Mouse (Mus musculus) hindlimb bud, embryonic 11.5 days (tissue): ENCODE measurements around the gene Cmtm8.

ENCODE experiments used
- DNase-seq: peaks from one replicate; pipeline ENCODE4 v3.0.0-alpha.2; 2012; ENCODE audit warnings: low read depth, low spot score; ENCODE audit errors: extremely low spot score

Cmtm8 gene

DNA sequence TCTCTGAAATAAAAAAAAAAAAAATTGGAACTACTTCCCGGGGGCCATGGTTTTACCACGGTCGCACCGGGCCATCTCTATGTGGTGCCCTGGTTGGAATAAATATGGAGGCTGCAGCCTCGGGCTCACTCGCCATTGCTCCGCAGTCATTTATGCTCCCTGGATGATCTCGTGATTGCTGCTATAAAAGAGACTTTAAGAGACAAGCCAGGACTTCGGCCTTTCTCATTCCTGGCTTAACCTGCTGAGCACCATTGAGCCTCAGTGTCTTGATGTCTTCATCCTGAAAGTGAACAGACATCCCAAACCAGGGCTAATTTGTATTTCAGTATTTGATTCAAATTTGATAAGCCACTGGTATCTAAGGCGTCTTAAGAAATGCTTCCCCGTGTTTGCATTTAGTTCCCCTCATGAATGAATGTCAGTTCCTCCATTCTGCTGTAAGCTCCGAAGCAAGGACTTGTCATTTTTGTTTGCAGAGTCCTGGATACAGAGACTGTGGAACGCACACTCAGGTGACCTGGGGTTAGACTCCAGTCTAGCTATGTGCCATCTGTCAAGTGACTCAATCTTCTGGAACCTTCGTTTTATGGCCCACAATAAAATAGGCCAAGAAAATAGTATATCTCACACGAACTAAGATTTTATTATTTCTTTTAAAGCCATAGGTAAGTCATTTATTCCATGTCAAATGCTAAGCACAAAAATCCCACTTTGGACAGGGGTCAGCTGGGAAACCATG, 22.2 kb downstream of the Cmtm8 start:
- no peak for DNase-seq

DNA sequence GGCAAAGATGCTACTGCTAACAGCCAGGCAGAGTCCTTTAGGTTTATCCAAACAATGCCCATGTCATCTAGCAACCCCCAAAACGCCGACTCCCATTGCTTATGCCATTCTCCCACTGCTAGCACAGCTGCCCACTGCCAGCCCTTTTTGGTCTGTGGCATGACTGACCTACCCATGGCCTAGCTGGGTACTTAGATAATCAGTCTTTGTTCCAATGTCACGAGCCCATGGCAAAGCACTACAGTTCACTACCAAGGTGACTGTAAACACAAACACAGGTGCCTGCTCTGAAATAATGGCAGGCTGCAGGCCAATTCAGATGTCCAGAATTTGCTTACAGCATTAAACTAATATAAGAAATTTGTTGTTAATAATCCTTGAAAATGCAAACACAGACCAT, 25.0 kb downstream of the Cmtm8 start:
- DNase-seq: no peak

DNA sequence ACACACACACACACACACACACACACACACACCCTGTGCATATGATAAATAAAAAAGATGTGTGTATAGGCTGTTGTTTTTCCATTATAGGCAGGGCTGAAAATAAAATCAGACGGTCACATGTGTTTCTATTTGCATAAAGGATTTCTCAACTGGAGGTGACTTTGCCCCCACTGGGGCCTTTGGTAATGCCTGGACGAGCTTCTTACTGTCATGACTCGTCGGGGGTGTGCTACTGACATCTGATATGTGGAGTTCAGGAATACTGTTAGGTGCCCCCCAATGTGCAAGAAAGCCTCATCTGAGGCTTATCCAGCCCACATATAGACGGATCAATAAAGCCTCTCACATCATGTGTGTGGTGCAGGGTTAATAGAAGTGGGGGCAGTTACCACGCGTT, 26.9 kb downstream of the Cmtm8 start:
- no peak for DNase-seq

DNA sequence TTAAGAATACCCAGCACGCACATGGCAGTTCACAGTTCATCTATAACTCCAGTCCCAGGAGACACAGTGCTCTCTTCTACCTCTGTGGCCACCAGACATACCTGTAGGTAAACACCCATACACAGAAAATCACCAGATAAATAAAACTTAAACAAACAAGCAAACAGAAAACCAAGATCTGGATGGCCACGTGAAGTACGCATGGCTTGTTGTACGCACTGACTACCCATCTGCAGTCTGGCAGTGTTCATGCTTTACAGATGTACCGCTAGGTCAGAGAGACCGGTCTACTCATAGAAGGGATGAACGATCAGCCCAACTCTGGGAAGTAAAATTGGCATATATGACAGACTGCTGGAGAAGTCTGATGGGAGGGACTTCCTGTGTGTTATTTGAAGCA, 27.8 kb downstream of the Cmtm8 start:
- DNase-seq: no peak

DNA sequence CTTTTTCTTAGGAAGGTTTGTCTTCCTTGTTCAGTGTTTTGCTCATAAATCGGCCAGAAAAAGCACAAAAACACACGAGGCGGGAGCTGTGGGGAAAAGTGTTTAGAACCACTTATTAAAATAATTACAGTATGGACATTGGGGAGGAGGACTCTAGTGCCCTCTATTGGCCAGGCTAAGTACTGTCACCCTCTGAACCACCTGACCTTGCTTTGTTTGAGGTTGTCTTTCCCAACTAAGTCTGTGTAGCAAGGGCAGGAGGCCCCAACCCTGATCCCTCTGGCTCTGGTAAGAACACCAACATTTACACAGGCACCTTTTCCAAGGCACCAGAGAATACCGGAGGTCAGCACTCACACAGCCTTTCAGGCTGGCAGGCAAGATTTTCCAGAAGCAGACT, 28.6 kb downstream of the Cmtm8 start:
- peak; percentile 30 for DNase-seq

DNA sequence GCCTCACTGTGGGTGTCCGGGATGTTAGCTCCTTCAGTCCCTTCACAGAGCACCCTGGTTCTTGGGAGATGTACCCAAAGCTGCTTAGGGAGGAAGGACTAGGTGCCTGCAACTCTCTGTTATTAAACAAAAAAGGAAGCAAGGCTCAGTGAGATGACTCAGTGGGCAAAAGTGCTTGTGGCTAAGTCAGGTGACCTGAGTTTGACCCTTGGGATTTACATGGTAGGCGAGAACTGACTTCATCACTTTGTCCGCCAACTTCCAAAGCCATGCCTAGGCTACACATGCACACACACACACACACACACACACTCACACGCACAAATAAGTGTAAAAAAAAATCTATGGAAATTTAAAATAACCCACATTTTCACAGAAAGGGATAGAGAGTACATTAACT, 32.0 kb downstream of the Cmtm8 start:
- DNase-seq: no peak

DNA sequence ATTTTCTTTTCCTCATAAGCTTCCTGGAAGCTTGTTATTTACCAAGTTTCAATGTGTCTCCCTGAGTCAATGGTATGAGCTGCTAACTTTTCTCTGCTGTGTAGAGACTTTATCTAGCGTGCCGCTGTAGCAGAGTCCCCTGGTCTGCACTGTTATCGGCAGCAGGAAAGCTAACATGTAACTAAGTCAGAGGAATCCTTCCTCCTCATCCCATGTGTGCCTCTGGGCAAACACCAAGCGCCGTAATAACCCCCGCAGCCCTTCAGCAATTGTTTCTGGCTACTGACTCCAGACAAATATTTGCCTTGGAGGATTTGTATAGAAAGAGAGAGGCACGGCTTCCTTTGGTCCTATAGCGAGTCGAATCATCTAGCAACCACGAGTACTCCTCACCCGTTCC, 33.1 kb downstream of the Cmtm8 start:
- no peak for DNase-seq

DNA sequence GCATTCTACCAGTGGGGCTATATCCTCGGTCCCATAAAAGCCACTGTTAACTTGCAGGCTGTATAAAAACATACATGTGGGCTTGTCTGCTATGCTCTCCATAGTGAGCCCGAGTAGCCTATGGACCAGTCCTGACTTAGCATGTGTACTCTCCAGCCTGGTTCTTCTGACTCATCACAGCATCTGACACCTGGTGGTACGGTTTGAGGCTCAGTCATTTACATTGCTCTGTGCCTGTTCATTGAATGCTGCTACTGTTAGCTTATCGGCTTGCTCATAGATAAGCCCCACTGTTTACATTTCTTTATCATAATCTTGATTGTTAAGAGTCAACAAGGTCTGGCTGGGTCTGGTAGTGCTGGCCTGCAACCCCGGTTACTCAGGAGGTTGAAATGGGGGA, 35.3 kb downstream of the Cmtm8 start:
- no peak for DNase-seq

DNA sequence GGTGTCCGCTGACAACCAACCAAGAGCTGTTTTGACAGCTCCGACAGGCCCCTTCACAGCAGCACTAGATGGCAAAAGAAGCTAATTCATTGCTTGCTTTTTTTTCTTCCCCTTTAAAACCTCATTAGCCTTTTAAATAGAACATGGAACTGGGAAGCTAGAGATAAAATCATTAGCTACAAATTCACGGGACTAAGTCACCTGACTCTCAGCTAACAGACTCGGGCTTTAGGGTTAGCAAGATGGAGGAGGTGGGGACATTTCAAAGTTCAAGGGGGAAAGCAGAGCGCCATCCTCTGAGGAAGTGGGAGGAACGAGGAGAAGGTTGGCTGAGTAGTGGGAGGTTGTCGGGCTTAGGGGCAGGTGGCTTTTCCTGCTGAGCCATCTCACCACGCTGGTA, 36.7 kb downstream of the Cmtm8 start:
- no peak for DNase-seq

DNA sequence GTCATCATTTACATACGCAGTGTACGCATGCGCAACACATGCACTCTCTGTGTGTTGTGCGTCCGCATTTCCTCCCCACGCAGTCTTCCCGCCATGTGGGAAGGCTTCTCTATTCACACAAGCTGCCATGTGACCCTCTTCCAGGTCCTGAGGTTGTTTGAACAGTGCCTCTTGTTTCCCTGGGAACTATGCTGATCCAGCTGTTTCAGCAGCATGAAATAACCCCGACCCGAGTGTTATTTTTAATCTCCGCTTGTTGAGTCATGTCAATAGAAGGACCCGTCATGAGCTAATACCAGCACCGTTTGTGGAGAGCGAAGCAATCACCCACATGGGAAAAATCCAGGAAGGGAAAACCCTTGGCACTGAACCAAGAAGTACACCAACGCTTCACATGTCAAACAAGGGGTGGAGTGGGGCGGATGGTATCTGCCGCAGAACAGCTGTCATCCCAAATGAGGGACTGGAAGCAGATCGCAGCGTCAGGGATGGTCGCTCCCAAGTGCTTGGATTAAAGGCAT, 38.7 kb downstream of the Cmtm8 start:
- no peak for DNase-seq

DNA sequence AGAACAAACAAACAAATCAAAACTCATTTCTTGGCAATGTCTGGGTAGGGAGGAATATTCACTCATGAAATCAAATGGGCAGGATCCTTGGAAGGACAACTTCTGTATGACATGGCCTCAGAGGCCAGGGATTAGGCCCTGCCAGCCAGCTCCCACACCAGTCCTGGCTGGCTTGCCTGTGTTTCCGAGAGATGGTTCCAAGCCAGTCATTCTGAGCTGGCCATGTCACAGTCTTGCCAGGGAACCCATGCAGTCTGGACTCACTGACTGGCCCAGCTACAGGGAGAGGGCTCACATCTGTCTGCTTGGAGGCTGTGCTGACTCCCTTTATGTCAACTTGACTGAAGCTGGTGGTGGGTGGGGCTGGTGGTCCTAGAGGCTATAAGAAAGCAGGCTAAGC, 41.8 kb downstream of the Cmtm8 start:
- no peak for DNase-seq

DNA sequence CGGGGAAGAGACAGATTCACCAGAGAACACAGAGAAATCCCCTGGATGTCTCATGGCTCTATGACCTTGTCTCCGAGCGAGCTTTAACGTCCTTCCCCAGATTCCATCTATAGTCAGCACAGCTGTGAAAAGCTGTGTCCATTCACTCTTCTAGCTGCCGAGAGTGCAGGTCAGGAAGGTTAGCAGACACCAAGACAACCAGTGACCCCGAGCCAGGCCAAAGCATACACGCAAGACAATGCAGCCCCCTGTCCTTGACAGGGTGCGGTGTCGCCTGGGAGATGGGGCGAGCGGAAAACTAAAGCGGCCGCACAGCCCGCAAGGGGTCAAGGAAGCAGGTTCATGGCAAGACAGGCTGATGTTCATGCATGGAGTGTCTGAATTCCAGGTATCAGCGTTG, 42.7 kb downstream of the Cmtm8 start:
- no peak for DNase-seq

DNA sequence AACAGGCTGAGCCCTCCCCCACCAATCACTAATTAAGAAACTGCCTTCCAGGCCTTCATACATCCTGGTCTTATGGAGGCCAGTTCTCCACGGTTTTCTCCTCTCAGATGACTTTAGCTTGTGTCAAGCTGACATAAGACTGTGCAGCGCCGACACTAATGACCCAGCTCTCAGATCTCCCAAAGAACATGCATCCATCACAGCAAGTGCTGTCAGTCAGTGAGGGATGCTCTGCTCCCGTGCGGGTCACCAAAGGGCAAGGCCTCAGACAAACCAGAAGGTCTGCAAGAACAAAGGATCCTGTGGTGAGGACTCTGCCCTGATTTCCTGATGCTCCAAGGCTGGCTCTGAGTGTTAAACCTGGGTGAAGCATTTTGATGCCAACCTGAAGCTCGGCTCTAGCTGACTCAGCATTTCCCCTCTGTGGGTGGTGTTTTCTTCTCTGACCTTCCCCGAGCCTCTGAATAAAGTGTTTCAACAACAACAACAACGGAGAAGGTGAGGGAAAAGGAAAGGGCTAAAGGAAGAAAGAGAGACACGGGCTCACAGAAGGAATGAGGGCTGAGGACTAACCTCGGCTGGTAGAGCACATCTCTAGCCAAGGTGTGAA, 44.4 kb downstream of the Cmtm8 start:
- no peak for DNase-seq

DNA sequence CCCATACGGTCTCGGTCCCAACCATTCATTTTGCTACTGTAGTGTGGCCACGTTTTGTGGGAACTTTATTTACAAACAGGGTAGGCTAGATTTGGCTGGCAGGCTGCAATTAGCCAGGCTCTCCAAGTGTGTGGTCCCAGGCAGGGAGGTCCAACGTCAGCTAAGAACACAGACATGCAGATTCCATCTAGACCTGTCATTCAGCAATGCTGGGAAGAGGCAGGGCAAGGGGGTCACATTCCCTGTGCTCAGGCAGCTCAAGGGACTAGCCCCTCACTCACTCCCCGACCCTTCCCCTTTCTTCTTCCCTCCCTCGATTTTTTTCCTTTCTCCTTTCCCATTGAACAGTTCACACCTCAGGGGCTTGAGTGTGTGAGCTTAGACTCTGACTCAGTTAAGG, 45.1 kb downstream of the Cmtm8 start:
- DNase-seq: no peak

DNA sequence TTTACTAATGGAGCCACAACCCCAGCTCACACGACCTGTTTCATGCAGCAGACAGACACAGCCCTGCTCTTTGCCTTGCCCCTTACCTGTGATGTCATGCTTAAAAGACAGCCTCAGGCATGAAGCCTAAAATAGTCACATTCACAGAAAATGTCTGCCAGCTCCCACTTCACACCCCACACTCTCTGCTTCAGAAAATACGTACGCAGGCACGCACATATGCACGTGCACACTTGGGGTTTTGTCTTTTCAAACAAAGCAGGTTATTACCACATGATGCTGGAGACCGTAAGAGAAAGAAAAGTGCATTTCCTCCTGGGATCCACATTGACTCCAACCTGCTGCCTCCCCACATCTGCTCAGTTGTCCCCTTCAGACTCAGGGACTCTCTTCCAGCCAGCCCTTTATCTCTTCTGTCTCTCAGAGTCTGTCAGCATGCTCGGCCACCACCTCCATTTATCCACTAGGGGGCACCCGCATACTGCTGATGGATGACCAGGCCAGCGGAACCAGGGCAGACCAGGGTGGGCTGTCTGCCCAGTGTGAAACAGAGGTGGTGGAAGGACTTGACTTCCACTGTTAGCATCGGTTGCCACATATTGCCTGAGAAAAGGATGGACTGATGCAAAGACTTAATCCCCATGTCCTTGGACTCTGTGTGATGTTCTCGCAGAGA, 46.5 kb downstream of the Cmtm8 start:
- peak; percentile 69 for DNase-seq

DNA sequence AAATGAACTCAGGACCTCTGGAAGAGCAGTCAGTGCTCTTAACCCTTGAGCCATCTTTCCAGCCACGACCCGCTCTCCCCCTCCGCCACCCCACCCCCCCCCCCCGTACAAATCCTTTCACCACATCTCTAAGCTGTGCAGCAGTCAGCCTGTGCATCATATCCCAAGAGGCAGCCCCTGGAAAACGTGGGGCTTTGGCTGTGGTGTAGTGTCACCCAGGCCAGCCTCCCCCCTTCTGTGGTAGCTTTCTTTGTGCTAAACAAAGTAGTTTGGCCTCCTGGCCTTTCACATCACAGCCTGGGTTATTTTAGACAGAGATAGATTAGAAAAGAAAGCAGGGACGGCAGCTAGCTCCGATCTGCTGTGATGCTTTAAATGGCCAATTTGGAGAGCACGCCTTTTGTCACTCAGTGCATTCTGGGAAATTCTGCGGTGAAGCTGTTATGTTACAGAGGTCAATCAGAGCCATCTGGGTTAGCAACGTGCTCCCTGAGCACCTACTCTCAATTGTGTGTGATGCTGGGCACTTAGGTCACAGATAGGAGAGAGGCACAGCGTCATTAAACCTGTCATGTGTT, 47.4 kb downstream of the Cmtm8 start:
- DNase-seq: no peak

DNA sequence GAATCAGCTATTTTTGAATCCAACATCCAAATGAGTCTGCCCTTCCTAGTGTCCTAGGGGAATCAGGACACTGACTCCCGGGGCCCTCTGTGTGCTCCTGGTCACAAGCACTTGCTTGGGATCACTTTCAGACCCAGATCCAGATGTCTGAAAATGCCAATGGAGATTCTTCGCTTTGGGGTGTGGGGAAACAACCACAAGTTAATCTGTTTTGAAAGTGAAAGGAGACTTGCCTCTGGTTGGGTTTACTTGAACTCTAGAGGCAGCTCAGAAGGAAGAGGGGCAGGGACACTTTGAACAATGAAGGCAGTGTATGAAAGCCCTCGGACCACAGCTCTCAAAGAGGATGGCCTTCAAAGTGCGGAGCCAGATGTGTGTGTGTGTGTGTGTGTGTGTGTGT, 49.5 kb downstream of the Cmtm8 start:
- no peak for DNase-seq

DNA sequence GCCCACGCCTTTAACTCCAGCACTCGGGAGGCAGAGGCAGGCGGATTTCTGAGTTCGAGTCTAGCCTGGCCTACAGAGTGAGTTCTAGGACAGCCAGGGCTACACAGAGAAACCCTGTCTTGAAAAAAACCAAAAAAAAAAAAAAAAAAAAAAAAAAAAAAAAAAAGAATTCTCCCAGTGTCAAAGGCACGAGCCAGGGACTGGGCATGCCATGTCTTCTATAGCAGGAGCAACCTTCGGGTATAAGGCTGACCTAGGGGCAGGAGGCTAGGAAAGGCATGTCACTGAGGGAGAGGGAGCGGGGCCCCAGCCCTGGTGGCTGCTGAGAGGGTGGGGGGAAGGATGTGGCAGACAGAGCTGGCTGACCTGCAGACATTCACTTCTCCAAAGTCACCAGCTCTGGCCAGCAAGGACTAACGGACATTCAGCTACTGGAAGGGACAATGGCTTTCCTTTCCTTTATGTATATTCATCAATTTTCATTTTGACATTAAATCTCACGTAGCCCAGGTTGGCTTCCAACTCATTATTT, 50.1 kb downstream of the Cmtm8 start:
- no peak for DNase-seq

DNA sequence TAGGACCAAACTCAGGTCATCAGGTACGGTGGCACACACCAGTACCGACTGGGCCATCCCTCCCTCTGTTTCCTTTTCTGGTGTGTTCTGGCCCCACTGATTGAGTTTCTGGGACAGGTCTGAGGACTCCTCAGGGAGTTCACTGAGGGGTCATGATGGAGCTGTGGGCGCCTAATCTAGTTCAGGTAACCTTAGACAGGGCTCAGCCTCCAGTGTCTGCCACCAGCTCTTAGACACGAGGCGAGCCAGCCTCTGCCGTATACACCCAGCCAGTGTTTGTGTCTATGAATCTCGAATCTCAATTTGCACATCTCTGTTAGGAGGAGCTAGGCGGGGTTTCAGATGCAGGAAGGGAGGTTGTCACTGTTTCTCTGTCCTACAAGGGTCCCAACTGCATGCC, 54.0 kb downstream of the Cmtm8 start:
- DNase-seq: no peak

DNA sequence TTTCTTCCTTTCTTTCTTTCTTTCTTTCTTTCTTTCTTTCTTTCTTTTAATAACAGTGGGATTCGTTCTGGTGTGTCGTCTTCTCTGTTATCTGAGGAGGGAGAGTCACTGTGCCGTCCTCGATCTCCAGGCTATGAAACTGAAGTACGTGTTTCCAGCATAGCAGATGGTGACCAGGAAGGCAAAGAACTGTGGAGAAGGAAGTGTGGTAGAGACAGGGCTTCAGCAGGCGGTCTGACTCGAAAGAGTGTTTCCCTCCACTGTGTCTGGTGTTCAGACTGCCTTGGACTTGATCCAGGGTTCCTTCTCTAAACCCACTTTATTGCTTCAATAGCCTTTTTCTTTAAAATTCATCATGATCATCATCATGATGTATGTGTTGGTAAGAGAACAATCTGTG, 54.4 kb downstream of the Cmtm8 start:
- DNase-seq: no peak

DNA sequence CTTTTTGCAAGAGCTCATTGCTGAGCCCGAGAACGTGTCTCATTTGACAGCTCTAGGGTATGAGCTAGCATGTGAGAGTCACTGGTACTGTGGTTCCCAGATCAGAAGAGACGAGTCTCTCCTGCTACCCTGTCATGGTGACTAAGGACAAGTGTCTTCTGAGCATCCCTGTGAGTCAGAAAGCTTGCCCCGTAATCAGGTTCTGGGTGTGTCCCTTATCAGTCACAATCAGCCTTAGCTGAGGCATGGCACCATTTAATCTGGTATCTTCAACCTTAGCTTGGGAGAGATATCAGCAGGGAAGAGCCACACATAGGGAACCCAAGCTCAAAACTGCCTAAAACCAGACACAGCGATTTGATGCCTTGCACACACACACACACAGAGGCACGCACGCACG, 55.3 kb downstream of the Cmtm8 start:
- DNase-seq: no peak

DNA sequence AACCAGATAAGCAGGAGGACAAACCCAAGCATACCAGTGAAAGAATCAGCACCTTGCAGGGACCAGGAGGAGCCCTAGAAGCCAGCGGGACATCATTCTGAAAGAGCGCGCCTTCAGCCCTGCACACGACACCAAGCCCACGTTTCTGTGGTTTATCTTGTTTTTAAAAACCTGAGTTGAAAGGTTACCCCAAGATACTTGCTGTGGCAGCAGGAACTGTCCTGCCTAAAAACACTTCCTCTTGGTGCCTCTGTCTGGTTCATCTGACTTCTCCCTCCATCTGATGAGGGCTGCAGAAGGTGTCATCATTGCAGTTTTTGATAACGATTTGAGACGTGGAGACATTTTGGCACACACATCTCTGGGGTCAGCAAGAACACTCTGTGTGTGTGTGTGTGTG, 56.2 kb downstream of the Cmtm8 start:
- no peak for DNase-seq
